Mouse (Mus musculus) brain, embryonic 14.5 days (tissue): ENCODE measurements around the gene Tenm2.

Source experiments
- CTCF ChIP-seq: fragments of 200-500 bp; IDR thresholded peaks from 2 replicates; pipeline ENCODE4 v1.5.1; 2012; ENCODE audit warnings: inconsistent platforms, mild to moderate bottlenecking, moderate library complexity, borderline replicate concordance; ENCODE audit not compliant: insufficient read depth, insufficient read length; ENCODE audit errors: extremely low read depth
- POLR2A ChIP-seq: fragments of 200-500 bp; IDR thresholded peaks from 2 replicates; pipeline ENCODE4 v1.6.1; 2012; ENCODE audit warnings: mild to moderate bottlenecking, inconsistent platforms, borderline replicate concordance; ENCODE audit not compliant: poor library complexity, insufficient read depth, insufficient read length, severe bottlenecking; ENCODE audit errors: extremely low read depth

- TF ChIP-seq CTCF (no peak), POLR2A (no peak)
These were observed 196.5 kb downstream of the Tenm2 start for GRCm38 (mm10) chr11:37039283-37039682.
